Mouse (Mus musculus): Measurements from ENCODE around the gene Hs3st3a1. TPM values are rescaled to one million over a fixed set of nuclear protein-coding genes. Genes with fewer than 3 reads are reported as not detected.

Hs3st3a1 gene
- total and polyA plus RNA-seq, 3 experiments = 0.03 TPM; not detected in 2

DNA sequence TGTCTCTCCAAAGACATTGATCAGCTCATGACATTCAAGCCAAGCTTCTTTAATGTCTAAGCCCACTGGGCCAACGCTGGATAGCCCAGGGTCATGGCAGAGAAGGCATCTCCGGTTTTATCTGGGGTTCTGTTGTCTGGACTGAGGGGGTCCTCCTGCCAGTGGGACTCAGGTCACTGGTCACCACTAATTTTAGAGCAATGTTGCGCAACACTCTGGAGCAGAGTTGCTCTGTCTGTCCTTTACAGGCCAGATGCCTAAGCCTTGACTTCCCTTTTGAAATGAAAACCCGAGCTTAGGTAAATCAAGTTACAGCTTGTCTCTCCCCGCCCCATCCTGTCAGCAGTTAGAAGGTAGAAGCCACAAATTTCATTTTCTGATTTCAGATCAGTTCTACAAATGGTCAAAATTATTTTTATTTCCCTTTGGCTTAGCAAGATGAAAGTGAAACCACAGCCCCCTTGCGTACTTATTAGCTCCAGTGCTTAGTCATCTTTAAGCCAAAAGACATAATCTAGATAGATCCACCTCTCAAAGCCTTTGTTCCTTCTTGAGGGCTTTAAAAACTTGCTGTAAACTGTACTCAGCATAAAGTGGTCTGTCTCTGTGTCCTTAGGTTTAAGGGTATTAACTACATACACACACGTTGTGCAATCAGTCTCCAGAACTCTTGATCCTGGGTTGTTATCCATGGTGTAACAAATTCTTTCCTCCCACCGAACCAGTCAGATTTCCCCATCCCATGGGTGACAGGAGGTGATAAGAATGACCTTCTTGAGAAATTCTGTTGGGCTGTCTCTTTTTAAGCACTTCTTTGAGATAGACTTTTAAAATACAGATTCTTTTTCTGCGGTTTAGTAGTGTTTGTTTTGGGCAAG lies 81.8 kb downstream of the Hs3st3a1 start (continued):
- TF ChIP-seq EP300 (IDR thresholded peaks at IDR 0.05; ENCODE audit: low read depth in 1 of 2, low read length in 2 of 2) (peak in 1 of 2 experiments; percentile 31; a peak in 2 of 4 replicates), ELF1 (IDR thresholded peaks at IDR 0.05; ENCODE audit: low read depth, low read length) (no peak), MAZ (IDR thresholded peaks at IDR 0.05; ENCODE audit: low read depth, low read length) (0 out of 2 replicates have a peak, but pooled peaks have one; percentile 37), MYC (IDR thresholded peaks at IDR 0.05; ENCODE audit: low read depth, low read length) (peak; percentile 46; the same call in 1 of the 2 replicates), POLR2AphosphoS5 (IDR thresholded peaks at IDR 0.05; ENCODE audit: borderline replicate concordance, low read depth, low read length) (no peak), BHLHE40 (IDR thresholded peaks at IDR 0.05; ENCODE audit: borderline replicate concordance, low read depth, low read length) (no peak), ZNF384 (IDR thresholded peaks at IDR 0.05; ENCODE audit: low read depth, low read length) (no peak), HCFC1 (IDR thresholded peaks at IDR 0.05; ENCODE audit: low read depth, low read length) (no peak), ZKSCAN1 (IDR thresholded peaks at IDR 0.05; ENCODE audit: low read depth, low read length) (no peak), UBTF (IDR thresholded peaks at IDR 0.05; ENCODE audit: borderline replicate concordance, insufficient read depth, low read depth, low read length) (no peak), KAT2A (conservative IDR thresholded peaks at IDR 0.05; ENCODE audit: low read depth, low read length) (no peak), MXI1 (IDR thresholded peaks at IDR 0.05; ENCODE audit: low read depth, low read length) (peak; percentile 31; the same call in 1 of the 2 replicates), GABPA (IDR thresholded peaks at IDR 0.05; ENCODE audit: low read depth, low read length) (0 out of 2 replicates have a peak, but pooled peaks have one; percentile 22), JUND (IDR thresholded peaks at IDR 0.05; ENCODE audit: low read depth, low read length) (no peak), USF2 (IDR thresholded peaks at IDR 0.05; ENCODE audit: borderline replicate concordance in 1 of 2, insufficient read depth in 1 of 2, low read depth in 1 of 2, low read length in 2 of 2) (no peak), GATA1 (IDR thresholded peaks at IDR 0.05; ENCODE audit: low read depth, low read length) (no peak), CTCF (IDR thresholded peaks at IDR 0.05 in 2 of 3, conservative IDR thresholded peaks at IDR 0.05 in 1 of 3; ENCODE audit: control insufficient read depth in 1 of 3, insufficient read depth in 1 of 3, low read depth in 2 of 3, low read length in 3 of 3, poor library complexity in 1 of 3, severe bottlenecking in 1 of 3) (no peak)

DNA sequence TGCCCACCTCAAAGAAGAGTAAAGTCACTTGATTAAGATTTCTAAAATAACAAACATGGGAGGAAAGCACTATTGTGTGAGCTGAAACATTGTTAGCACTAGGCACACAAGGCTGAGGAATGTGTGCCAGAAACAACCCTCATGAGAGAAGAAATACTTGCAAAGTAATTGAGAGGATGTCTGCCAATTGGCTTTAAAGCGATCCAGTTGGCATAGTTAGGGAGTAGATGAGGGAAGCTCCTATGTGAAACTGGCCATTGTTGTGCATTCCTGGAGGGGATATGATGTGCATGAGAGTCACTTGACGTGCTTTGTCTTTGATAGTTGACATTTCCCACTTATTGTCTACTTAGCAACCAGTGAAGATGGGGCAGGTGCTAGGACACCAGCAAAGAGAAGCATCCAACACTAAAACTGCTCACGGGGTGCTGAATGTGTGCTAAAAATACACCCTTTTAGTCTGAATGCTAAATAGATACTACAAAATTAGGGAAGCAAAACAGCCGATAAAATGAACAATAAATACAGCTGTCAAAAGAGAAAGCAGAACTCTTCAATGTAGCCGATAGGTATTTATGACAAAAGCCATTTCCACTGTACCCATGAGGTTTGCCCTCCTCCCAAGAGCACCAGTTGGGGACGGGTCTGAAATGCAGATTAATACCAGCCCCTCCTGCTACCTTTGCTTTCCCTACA lies 83.2 kb downstream of the Hs3st3a1 start:
- Histone ChIP-seq H3K4me1 (ENCODE audit: control insufficient read depth in 1 of 2, insufficient read depth in 2 of 2, low read length in 2 of 2) (peaks cover 19 to 39% of the 10 kb centered on the region in 2 experiments), H3K36me3 (ENCODE audit: control insufficient read depth in 1 of 2, insufficient read depth in 2 of 2, low read length in 2 of 2) (peaks cover 0 to 33% of the 10 kb centered on the region in 2 experiments; a peak in 2 of 4 replicates), H3K79me2 (ENCODE audit: control insufficient read depth, insufficient read depth, low read length, poor library complexity) (no peaks in the 10 kb centered on the region), H3K27me3 (ENCODE audit: control insufficient read depth in 1 of 2, insufficient read depth in 2 of 2, low read length in 2 of 2) (no peaks in the 10 kb centered on the region), H3K4me3 (ENCODE audit: control insufficient read depth in 1 of 2, insufficient read depth in 1 of 2, low read depth in 2 of 2, low read length in 2 of 2) (peak overlapping the region in 1 of 2 experiments; percentile 14; a peak in 2 of 4 replicates), H3K9ac (ENCODE audit: control insufficient read depth, low read depth, low read length, poor library complexity, severe bottlenecking) (0 out of 2 replicates have a peak overlapping the region, but pooled peaks have one; percentile 22), H3K9me3 (replicated peaks; ENCODE audit: insufficient read depth, low read length) (no peaks in the 10 kb centered on the region), H3K27ac (ENCODE audit: control insufficient read depth, low read depth, low read length) (no peak overlapping the region)
- peak; percentile 54 for DNase-seq (ENCODE audit: low read depth, low spot score)
- no peak for TF ChIP-seq POLR2AphosphoS5 (IDR thresholded peaks at IDR 0.05; ENCODE audit: borderline replicate concordance, low read depth, low read length)
- no peak for TF ChIP-seq MAZ (IDR thresholded peaks at IDR 0.05; ENCODE audit: low read depth, low read length)
- peak; percentile 84; the same call in 1 of the 2 replicates for TF ChIP-seq MEF2A (IDR thresholded peaks at IDR 0.05; ENCODE audit: extremely low read depth, insufficient replicate concordance, low read depth, low read length, poor library complexity, severe bottlenecking)
- no peak for TF ChIP-seq E2F4 (IDR thresholded peaks at IDR 0.05; ENCODE audit: borderline replicate concordance, low read depth, low read length)
- TF ChIP-seq CTCF (IDR thresholded peaks at IDR 0.05 in 2 of 3, conservative IDR thresholded peaks at IDR 0.05 in 1 of 3; ENCODE audit: control insufficient read depth in 1 of 3, insufficient read depth in 1 of 3, low read depth in 2 of 3, low read length in 3 of 3, poor library complexity in 1 of 3, severe bottlenecking in 1 of 3) = no peak
- no peak for TF ChIP-seq ZKSCAN1 (IDR thresholded peaks at IDR 0.05; ENCODE audit: low read depth, low read length)
- no peak for TF ChIP-seq HCFC1 (IDR thresholded peaks at IDR 0.05; ENCODE audit: low read depth, low read length)
- TF ChIP-seq MYB (IDR thresholded peaks at IDR 0.05; ENCODE audit: low read depth, low read length) = no peak
- TF ChIP-seq MYC (IDR thresholded peaks at IDR 0.05; ENCODE audit: low read depth, low read length) = no peak
- no peak for TF ChIP-seq POLR2AphosphoS2 (IDR thresholded peaks at IDR 0.05; ENCODE audit: low read length)
- TF ChIP-seq SIN3A (IDR thresholded peaks at IDR 0.05; ENCODE audit: low read length) = peak; percentile 60; the same call in 1 of the 2 replicates
- no peak for TF ChIP-seq ZC3H11A (IDR thresholded peaks at IDR 0.05; ENCODE audit: low read depth, low read length)
- no peak for TF ChIP-seq JUND (IDR thresholded peaks at IDR 0.05; ENCODE audit: low read depth, low read length)
- no peak for TF ChIP-seq MAFK (IDR thresholded peaks at IDR 0.05; ENCODE audit: borderline replicate concordance, low read depth, low read length)
- TF ChIP-seq ZMIZ1 (IDR thresholded peaks at IDR 0.05; ENCODE audit: low read depth, low read length) = no peak
- peak; percentile 42; the same call in 1 of the 2 replicates for TF ChIP-seq GATA1 (IDR thresholded peaks at IDR 0.05; ENCODE audit: low read depth, low read length)
- no peak for TF ChIP-seq CHD1 (IDR thresholded peaks at IDR 0.05; ENCODE audit: low read depth, low read length)
- TF ChIP-seq EP300 (IDR thresholded peaks at IDR 0.05; ENCODE audit: low read depth in 1 of 2, low read length in 2 of 2) = peak; percentile 43 to 46; a peak in 2 of 4 replicates
- TF ChIP-seq GABPA (IDR thresholded peaks at IDR 0.05; ENCODE audit: low read depth, low read length) = no peak
- peak; percentile 14; the same call in 1 of the 2 replicates for TF ChIP-seq BHLHE40 (IDR thresholded peaks at IDR 0.05; ENCODE audit: borderline replicate concordance, low read depth, low read length)
- TF ChIP-seq KAT2A (conservative IDR thresholded peaks at IDR 0.05; ENCODE audit: low read depth, low read length) = no peak
- TF ChIP-seq UBTF (IDR thresholded peaks at IDR 0.05; ENCODE audit: borderline replicate concordance, insufficient read depth, low read depth, low read length) = no peak

Measured in MEL (cell line).